Mouse (Mus musculus) lung, embryonic 14.5 days (tissue): ENCODE data around the gene Urah. TPM values are rescaled to one million over a fixed set of nuclear protein-coding genes. Genes with fewer than 3 reads are reported as not detected.
A peak's percentile ranks its signal among the peaks of the same experiment; 100 is the strongest.

Experiments
- ATAC-seq: fragments of 200-750 bp; cut with Nextera tagmentation; 2 replicates; pipeline ENCODE4 v1.8.0; 2017; ENCODE audit warnings: mild to moderate bottlenecking, moderate TSS enrichment, moderate library complexity; ENCODE audit not compliant: insufficient read depth
- DNase-seq: peaks from one replicate; pipeline ENCODE4 v3.0.0-alpha.2; 2015
- H3K27ac ChIP-seq: fragments of 300-500 bp; sonication (generic); 2 replicates; pipeline ENCODE4 v1.5.1; 2014; ENCODE audit warnings: low read depth, mild to moderate bottlenecking, moderate library complexity
- H3K27me3 ChIP-seq: fragments of 300-500 bp; sonication (generic); 2 replicates; pipeline ENCODE4 v1.6.1; 2014; ENCODE audit warnings: low read length, control low read depth; ENCODE audit not compliant: insufficient read depth
- H3K36me3 ChIP-seq: fragments of 300-500 bp; sonication (generic); 2 replicates; pipeline ENCODE4 v1.6.1; 2014; ENCODE audit warnings: control low read depth; ENCODE audit not compliant: insufficient read depth
- H3K4me1 ChIP-seq: fragments of 300-500 bp; sonication (generic); 2 replicates; pipeline ENCODE4 v1.6.1; 2014; ENCODE audit warnings: antibody characterized with exemption, control low read depth; ENCODE audit not compliant: insufficient read depth
- H3K4me2 ChIP-seq: fragments of 300-500 bp; sonication (generic); 2 replicates; pipeline ENCODE4 v1.6.1; 2014; ENCODE audit warnings: mild to moderate bottlenecking
- H3K4me3 ChIP-seq: fragments of 300-500 bp; sonication (generic); 2 replicates; pipeline ENCODE4 v1.5.1; 2014; ENCODE audit warnings: low read depth, low read length
- H3K9ac ChIP-seq: fragments of 300-500 bp; sonication (generic); 2 replicates; pipeline ENCODE4 v1.6.1; 2014
- H3K9me3 ChIP-seq: fragments of 300-500 bp; sonication (generic); 2 replicates; pipeline ENCODE4 v1.6.1; 2016; ENCODE audit warnings: low read depth, low read length, control low read depth
- CTCF ChIP-seq: IDR thresholded peaks from 2 replicates; pipeline ENCODE4 v1.5.1; 2016; ENCODE audit warnings: antibody characterized with exemption, low read depth
- WGBS: fragments of 180-500 bp; shearing (Covaris S2); extraction: QIAGEN DNeasy Blood & Tissue Kit; methylation state at CpG from one replicate; pipeline ENCODE4 v1.1.7; 2014; 5-methylcytosine and 5-hydroxymethylcytosine counted together
- polyA plus RNA-seq: library from polyadenylated mRNA; unstranded; fragments of >200 nt; fragmentation: Nextera tagmentation; extraction: Ambion mirVana; gene quantifications from 2 replicates; pipeline ENCODE4 v1.2.1, GENCODE M21; 2014

Urah gene
- polyA plus RNA-seq, 1 experiment from 2014 or later: 2.2 TPM

GRCm38 (mm10) chr7:140822731-140823130 is 12.1 kb upstream of the Urah start:
- Histone ChIP-seq H3K9ac (no peak overlapping the region), H3K27me3 (no peaks in the 10 kb centered on the region), H3K36me3 (no peaks in the 10 kb centered on the region), H3K4me1 (no peaks in the 10 kb centered on the region; the same call in 1 of the 2 replicates), H3K4me3 (no peak overlapping the region), H3K4me2 (no peak overlapping the region), H3K9me3 (no peaks in the 10 kb centered on the region), H3K27ac (no peak overlapping the region)
- 85% methylated on average over 4 of the region's 4 CpGs for WGBS
- ATAC-seq (no peak), DNase-seq (no peak)
- no peak for TF ChIP-seq CTCF

DNA sequence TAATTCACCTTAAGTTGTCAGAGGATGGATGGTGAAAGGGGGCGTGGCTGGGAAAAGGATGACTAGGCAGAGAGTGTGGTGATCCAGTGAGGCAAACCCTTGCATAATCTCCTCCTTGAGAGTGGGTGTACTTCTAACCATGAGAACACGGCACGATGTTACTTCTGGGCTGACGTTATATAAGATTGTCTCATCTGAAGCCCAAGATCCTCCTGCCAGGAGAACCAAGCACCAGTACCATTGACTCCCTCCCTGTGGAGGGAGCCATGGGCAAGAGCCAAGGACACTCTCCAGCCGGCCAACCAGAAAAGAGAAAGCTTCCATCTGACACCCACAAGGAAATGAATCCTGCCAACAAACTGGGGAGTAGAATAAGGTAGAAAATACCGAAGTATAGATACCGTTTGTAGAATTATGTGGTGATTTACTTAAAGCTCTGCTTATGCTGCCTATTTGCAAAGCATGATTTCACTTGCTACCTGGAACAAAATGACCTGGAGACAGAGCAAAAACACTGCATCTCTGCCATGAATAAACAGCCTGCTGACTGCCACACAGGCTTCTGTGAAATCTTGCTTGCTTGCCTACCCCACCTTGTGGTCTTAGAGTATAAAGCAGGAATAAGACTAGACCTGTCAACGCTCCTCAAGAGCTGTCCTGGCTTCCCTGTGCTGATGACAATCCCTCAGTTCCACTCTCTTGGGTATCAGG is 6.5 kb upstream of the Urah start:
- peak; percentile 66 for TF ChIP-seq CTCF
- Histone ChIP-seq H3K4me3 (no peak overlapping the region), H3K4me1 (no peaks in the 10 kb centered on the region), H3K27me3 (no peaks in the 10 kb centered on the region), H3K27ac (no peak overlapping the region), H3K9ac (no peak overlapping the region), H3K9me3 (no peaks in the 10 kb centered on the region), H3K36me3 (no peaks in the 10 kb centered on the region), H3K4me2 (no peak overlapping the region)
- DNase-seq: peak; percentile 57
- WGBS: 25% methylated on average over 8 of the region's 8 CpGs
- no peak; the same call in 1 of the 2 replicates for ATAC-seq

- Histone ChIP-seq H3K27ac (no peak overlapping the region), H3K9ac (no peak overlapping the region), H3K4me3 (no peak overlapping the region), H3K27me3 (no peaks in the 10 kb centered on the region), H3K9me3 (no peaks in the 10 kb centered on the region), H3K4me1 (no peaks in the 10 kb centered on the region), H3K36me3 (no peaks in the 10 kb centered on the region), H3K4me2 (no peak overlapping the region)
- 57% methylated on average over 6 of the region's 6 CpGs for WGBS
- DNase-seq: no peak
- TF ChIP-seq CTCF: no peak
- no peak for ATAC-seq
Measured at GRCm38 (mm10) chr7:140831447-140831846, 3.4 kb upstream of the Urah start.

DNA sequence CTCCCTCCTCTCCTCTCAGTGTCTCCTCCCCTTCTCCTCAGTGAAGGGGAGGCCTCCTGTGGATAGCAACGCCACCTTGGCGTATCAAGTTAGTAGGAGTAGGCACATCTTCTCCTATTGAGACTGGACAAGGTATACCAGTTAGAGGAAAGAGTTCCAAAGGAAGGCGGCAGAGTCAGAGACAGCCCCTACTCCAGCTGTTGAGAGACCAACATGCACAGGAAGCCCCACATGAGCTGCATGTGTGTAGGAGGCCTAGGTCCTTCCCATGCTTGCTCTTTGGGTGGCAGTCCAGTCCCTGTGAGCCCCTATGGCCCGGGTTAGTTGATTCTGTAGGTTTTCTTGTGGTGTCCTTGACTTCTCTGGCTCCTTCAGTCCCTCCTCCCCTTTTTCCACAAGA is 1.5 kb upstream of the Urah start:
- Histone ChIP-seq H3K36me3 (no peaks in the 10 kb centered on the region), H3K27ac (no peak overlapping the region), H3K9me3 (no peaks in the 10 kb centered on the region), H3K4me2 (no peak overlapping the region), H3K4me1 (no peaks in the 10 kb centered on the region), H3K27me3 (no peaks in the 10 kb centered on the region), H3K9ac (no peak overlapping the region), H3K4me3 (no peak overlapping the region)
- no peak for TF ChIP-seq CTCF
- DNase-seq (no peak), ATAC-seq (no peak)
- WGBS: 76% methylated on average over 4 of the region's 4 CpGs

DNA sequence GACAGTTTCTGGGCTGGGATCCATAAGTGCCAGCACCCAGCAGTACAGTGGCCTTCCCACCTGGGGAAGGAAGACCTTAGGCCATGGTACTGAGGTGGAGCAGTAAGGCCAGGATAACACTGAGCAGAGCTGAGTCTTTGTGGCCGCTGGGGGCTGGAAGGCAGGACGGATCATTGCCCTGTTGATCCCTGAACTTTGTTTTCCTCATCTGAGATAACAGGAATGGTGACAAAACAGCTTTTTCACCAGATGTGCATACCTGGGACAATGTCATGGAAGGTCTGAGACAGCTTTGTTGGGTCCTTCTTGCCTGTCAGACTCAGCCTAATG is 905 bp downstream of the Urah start:
- ATAC-seq (peak; percentile 19; the same call in 1 of the 2 replicates), DNase-seq (no peak)
- H3K27ac ChIP-seq: no peak overlapping the region
- no peak for TF ChIP-seq CTCF
- H3K36me3 ChIP-seq: no peaks in the 10 kb centered on the region
- H3K9me3 ChIP-seq: no peaks in the 10 kb centered on the region
- no peak overlapping the region; the same call in 1 of the 2 replicates for H3K4me2 ChIP-seq
- H3K27me3 ChIP-seq: no peaks in the 10 kb centered on the region
- no peaks in the 10 kb centered on the region for H3K4me1 ChIP-seq
- no peak overlapping the region for H3K4me3 ChIP-seq
- 59% methylated on average over 2 of the region's 2 CpGs for WGBS
- H3K9ac ChIP-seq: no peak overlapping the region

- no peak overlapping the region for H3K4me2 ChIP-seq
- H3K4me1 ChIP-seq: no peaks in the 10 kb centered on the region
- H3K27me3 ChIP-seq: peaks cover 7% of the 10 kb centered on the region; the same call in 1 of the 2 replicates
- no peak for ATAC-seq
- no peak for TF ChIP-seq CTCF
- H3K27ac ChIP-seq: no peak overlapping the region
- WGBS: 67% methylated on average over 9 of the region's 9 CpGs
- H3K4me3 ChIP-seq: no peak overlapping the region
- no peak for DNase-seq
- no peak overlapping the region for H3K9ac ChIP-seq
- no peaks in the 10 kb centered on the region for H3K9me3 ChIP-seq
- no peaks in the 10 kb centered on the region for H3K36me3 ChIP-seq
Measured at GRCm38 (mm10) chr7:140836243-140837115, 1.7 kb downstream of the Urah start.

DNA sequence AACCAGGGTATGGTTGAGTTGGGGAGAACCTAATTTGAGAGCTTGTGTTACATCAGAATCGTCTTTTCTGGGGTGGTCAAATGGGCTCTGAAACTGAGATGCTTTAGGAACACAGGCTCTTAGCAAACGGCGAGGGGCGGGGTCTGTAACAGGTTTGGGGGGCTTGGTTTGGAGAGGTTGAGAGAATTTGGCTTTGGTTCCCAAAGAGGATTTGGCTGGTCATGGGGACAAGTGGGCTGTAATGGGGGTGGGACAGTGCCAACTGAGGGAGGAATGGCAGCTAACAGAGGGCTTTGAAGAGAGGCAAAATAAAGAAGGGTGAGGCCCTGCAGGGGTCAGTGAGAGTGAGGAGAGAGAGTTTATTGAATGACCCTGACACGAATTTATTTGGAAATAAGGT is 4.7 kb downstream of the Urah start:
- H3K36me3 ChIP-seq: no peaks in the 10 kb centered on the region
- no peak overlapping the region for H3K27ac ChIP-seq
- peaks cover 7% of the 10 kb centered on the region; the same call in 1 of the 2 replicates for H3K27me3 ChIP-seq
- no peak for TF ChIP-seq CTCF
- H3K9ac ChIP-seq: no peak overlapping the region
- no peak overlapping the region for H3K4me3 ChIP-seq
- no peaks in the 10 kb centered on the region for H3K9me3 ChIP-seq
- no peak overlapping the region for H3K4me2 ChIP-seq
- no peaks in the 10 kb centered on the region for H3K4me1 ChIP-seq
- no peak for DNase-seq
- WGBS: 64% methylated on average over 5 of the region's 5 CpGs
- ATAC-seq: no peak
